Mouse (Mus musculus) T-cell, adult 2 months (primary cell): ENCODE measurements around the gene Foxo3.

Source experiments
- DNase-seq: peaks from one replicate; pipeline ENCODE4 v3.0.0; 2022; ENCODE audit warnings: low spot score

The Foxo3 gene

GRCm38 (mm10) chr10:42225184-42225935, 51.2 kb downstream of the Foxo3 start:
- DNase-seq = no peak

DNA sequence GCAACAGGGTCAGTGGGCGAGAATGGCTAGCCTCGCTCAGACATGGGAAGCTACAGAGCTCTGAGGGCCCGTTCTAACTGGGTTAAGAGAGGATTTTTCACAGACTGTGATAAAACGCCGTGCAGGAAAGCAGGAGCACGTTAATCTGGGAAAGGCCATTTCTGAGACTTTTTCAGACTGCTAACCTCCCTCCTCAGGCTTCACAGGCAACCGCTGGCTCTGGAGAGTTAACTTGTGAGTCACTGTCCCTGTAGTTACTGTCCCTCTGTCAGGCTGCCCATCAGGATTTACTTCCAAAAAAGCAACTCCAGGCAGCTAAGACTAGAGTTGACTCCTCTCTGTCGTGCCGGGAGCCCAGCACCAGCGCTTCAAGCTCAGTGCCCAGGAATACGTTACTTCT, 54.6 kb downstream of the Foxo3 start:
- no peak for DNase-seq

DNA sequence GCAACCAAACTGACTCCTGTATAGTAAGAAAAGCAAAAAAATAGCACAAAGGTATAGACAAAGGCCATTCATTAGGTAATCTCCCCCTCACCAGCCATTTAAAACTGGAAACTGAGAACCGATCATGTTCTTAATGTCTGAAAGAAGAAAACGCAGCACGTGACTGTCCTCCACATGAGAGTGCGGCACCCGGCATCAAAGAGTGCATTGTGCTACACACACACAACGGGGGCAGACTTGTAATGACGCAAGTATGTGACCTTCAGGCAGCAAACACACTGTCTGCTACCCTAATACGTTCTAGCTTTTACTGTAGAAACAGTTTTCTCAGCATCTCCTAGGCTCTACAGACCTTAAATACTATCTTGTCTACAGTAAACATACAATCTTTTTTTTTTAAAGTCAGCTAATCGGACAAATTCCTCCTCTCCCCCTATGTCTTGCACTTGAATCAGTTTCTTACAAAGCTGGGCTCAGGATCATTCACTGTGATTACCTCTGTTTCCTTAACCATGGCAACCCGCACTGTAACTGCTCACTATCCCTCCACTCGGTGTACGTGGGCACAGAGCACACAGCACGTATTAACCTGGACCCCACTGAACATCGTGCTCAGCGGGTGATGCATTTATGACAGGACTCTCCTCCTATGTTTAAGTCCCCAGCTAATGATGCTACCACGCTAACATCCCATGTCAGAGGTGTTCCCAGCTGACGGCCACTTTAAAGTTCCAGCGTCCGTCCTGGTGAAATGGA, 55.2 kb downstream of the Foxo3 start:
- no peak for DNase-seq

DNA sequence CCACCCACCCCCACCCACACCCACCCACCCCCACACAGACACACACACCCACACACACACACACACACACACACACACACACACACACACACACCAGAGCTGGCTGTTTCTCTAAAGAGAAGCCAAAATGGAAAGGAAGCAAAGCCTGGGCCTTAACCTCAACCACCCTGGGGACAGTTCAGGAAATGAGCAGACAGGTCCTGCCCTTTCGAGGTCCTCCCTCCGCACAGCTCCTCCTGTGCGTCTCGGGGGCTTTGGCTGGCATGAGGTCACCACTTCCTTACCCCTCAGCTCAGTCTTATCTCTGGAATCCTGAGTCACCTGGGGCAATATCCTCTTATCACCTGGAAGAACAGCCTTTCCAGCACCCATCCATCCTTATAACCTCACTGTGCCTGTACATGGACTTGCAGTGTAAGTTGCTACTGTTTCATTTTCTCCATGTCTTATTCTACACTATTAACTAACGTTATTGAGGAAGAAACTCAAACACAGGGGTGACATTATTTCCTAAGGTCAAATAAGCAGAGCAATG, 56.1 kb downstream of the Foxo3 start:
- peak; percentile 44 for DNase-seq

GRCm38 (mm10) chr10:42211407-42211806, 65.1 kb downstream of the Foxo3 start:
- DNase-seq = no peak

DNA sequence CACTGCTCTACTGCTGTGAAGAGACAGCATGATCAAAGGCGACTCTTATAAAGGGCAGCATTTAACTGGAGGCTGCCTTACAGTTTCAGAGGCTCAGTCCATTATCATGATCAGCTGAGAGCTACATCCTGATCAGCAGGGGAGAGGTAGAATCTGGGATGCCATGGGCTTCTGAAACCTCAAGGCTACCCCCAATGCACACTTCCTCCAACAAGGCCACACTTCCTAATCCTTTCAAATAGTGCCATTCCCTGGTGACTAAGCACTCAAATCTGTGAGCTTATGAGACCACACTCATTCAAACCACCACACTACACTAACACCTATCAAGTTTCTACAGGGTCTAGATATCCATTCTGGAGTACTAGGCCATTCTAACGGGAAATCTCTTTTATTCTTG, 65.9 kb downstream of the Foxo3 start:
- no peak for DNase-seq

DNA sequence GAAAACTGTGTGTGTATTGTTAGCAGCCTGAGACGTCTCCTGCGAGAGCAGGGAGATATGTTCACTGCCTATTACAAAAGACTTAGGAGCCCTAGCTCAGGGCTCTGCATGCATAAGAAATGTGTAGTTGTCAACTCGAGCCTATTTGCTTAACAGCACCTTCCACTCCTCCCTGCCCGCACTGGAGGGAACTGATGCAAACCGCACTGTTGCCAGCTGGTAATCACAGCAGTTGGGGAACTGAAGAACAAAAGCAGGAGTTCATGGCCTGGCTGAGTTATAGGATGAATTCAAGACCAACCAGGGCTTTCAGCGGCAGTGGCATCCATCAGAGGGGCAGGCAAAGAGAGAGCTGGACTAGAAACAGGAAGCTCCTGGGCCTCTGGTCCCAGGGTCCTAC, 66.7 kb downstream of the Foxo3 start:
- DNase-seq = no peak

DNA sequence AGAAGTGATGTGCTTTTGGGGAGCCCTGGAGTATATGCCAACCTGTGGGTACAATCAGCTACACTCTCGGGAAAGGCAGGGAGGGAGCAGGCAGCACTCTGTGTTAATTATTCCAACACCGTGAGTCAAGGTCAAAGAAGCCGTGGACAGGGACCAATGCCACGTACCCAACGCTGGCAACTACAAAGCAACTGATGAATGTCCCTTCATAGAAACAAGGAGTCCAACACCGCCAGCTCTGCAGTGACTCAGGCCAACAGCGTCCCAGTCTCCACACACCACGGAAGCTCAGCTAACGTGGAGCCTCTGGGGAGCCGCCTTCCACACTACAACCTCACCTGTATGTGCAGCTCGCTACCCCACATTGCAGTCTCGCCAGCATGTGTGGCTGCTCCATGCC, 68.9 kb downstream of the Foxo3 start:
- no peak for DNase-seq

DNA sequence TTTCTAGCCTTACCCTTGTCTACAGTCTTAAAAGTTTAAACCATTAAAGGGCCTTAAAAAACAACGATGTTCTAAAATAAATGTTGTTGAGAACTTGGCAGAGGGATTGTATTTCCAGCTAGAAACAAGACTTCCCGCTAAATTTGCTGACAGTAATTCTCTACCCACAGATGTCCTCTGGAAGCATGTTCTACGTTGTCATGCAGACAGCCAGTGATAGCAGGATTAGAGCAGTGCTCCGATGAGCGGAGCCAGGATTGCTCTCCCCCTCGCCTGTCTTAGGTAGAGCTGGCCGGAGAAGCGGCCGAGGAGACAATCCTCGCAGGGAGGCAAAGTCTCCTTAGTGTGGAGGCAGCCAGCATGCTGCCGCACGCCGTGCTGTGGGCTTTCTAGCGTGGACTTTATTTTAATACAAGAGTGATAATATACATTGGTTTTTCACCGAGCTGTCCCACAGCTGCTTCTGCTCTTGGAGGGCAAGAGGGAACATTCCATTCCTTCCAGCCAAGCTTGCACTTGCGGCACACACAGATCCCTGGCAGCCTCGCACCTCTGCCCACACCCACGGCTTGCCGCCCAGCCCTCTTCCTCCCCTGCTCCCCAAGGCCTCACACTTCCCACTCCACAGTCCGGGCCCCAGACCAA, 71.7 kb downstream of the Foxo3 start:
- no peak for DNase-seq

DNA sequence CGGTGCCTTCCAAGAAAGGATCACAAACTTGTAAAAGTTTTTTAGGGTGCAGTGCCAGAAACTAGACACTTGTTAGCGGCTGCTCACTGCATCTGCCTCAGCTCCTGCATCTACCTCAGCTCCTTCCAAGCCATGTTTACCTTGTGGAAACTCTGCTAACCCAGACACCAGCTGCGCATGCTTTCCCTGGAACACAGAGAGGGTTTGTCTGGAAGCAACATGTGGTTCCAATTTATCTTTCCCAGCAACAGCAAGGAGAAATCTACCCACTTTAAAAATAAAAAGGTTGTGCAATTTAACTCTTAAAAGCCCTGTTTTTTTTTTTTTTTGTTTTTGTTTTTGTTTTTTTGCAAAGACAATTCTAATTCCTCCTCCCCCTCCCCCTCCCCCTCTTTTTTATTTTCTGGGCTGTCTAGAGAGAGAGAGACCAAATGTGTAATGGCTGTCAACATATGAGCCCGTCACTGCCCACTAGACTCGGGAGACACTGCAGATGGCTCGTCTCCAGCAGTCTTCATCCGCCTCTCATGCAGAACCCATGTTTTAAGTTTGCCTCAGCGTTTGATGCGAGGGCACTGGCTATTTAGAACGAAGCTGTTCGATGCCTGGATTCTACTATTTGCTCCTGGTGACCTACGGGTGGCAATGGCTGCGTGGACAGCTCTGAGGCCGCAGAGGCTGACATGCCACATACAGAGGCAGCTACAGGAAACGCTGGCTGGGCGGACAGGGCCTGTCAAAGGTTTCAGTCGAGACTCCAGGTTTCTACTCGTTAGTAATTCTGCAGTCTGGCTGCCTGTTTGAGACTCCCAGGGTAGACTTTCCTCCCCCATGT, 73.0 kb downstream of the Foxo3 start:
- DNase-seq = no peak

GRCm38 (mm10) chr10:42202561-42202960, 74.0 kb downstream of the Foxo3 start:
- no peak for DNase-seq

DNA sequence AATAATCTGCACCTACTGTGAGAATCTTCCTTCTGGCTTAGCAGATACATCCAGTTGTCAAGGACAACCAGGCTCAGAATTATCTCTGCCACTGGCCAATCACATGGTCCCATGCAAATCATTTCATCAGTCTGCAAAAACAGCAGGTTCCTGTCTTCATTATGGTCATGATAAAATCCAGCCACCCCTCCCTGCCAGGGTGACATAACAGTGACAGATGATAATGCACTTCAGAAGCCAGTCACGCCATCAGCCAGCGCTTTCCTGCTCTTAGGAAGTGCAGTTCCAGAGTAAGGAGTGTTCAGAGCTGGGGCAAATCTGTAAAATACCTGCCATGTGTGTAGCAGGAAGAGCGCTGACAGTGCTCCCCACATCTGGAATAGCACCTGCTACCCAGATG, 77.1 kb downstream of the Foxo3 start:
- DNase-seq = no peak

DNA sequence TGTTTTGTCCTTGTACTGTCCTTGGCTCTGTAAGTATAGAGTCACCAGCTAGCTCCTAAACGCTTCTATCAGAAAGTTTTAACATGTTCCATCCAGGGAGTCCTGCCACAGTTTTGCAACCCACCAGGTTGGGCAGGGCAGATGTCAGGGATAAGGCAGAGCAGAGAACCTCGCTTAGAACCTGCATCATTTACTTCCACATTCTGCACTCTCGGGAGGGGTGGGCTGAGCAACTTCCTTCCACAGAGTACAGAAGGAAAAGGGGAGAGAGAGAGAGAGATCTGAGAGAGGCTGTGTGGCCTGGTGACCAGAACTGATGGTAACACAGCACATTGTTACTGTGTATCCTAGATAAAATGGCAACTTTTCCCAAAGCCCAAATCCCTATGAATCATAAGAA, 77.9 kb downstream of the Foxo3 start:
- DNase-seq = no peak

GRCm38 (mm10) chr10:42194784-42195183, 81.8 kb downstream of the Foxo3 start:
- DNase-seq = no peak

DNA sequence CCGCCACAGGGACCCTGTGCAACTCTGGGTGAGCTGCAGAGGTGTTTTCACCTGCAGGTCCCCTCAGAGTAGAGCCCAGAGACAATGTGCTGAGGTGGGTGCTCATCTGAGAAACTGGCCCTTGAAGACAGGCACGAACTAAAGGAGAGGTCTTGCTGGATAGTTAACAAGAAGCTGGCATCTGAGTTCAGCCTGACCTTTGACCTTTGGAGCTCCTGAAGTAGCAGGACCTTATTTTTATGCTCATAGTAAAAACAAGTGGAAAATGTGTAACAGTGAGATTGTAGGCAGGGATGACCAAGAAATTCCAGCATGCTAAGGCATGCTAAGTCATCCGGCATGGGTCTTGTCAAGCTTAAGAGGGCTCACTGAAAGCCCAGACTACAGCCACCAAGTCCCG, 82.6 kb downstream of the Foxo3 start:
- no peak for DNase-seq

DNA sequence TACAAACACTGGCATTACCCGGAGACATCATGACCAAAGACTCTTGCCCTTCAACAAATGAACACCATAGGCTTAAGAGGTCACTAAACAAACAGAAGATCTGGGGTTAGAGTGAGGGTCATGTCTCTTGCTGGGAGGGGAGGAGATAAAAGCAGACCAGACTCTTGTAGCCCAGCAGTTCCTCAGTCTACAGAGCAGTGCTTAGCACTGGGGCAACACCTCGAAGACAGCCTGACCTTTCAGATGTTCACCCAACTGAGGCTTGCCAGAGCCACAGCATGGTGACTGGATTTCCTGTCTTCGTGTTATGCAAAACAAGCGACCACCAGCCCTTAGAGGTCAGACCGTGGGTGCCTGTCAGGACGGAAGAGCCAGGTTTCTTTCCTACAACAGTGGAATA, 83.6 kb downstream of the Foxo3 start:
- peak; percentile 28 for DNase-seq

- DNase-seq = no peak
These were observed 86.7 kb downstream of the Foxo3 start for GRCm38 (mm10) chr10:42189674-42190434.

DNA sequence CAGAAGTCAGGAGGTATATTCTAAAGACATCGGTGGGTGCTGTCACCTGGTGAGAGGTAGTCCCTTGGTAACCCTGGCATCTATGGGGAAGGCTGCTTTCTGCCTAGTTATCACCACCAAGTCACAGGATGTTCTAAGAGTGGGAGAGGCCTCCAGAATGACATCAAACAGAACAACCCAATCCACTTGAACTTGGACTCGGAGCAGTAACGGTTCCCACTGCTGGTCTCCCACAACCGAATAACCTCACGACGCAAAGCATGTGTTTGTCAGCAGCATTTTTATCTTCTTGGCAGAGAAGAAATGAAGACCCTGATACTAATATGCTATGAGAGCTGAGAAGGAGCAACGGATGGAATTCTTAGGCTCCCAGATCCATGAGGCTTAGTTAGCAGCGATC, 87.5 kb downstream of the Foxo3 start:
- no peak for DNase-seq

GRCm38 (mm10) chr10:42188091-42188490, 88.5 kb downstream of the Foxo3 start:
- DNase-seq = no peak

DNA sequence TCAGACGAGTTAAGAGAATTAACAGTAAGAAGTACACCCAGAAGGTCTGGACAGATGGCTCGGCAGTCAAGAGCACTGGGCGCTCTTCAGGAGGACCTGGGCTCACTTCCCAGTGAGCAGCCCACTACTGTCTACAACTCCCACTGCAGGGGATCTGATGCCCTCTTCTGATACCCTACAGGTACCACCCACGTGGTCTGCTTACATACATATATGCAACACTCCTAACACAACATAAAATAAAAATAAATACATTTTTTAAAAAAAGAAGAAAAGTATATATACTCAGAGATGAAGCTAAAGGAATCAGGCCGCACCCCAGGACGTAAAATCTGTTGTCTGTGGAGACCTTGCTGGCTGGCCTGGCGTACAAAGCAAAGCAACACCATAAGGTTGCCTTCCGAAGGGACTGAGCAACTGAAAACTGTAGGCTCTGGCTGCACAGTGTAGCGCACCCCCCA, 89.6 kb downstream of the Foxo3 start:
- no peak for DNase-seq

- no peak for DNase-seq
These were observed 96.2 kb downstream of the Foxo3 start for GRCm38 (mm10) chr10:42180333-42180732.
